Mouse (Mus musculus) lung, postnatal 0 days (tissue): ENCODE measurements around the gene Tjp3.

Source experiments
- CTCF ChIP-seq: IDR thresholded peaks from 2 replicates; pipeline ENCODE4 v1.5.1; 2016; ENCODE audit warnings: antibody characterized with exemption, mild to moderate bottlenecking
- EP300 ChIP-seq: IDR thresholded peaks from 2 replicates; pipeline ENCODE4 v1.6.1; 2016; ENCODE audit warnings: antibody characterized with exemption, mild to moderate bottlenecking, control low read depth

DNA sequence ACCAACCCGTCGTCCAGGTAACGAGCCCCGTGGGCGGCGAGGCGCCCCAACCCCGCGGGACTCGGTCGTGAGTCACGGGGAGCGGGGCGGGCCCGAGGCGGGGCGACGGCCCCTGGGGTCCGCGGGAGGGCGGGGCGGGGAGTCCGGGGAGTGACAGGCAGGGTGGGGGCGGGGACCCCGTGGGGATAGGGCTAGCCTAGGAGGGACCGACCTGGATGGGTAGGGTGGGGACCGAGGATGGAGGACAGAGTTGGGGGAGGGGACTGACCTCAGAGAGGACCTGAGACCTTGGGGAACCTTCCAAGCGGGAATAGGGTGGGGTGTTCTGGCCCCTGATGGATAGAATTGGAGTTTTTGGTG lies 58.2 kb downstream of the Tjp3 start:
- no peak for TF ChIP-seq CTCF
- TF ChIP-seq EP300: no peak
